Mouse (Mus musculus) T-cell, adult 66 days (primary cell): ENCODE measurements around the gene Arhgap18. TPM values are rescaled to one million over a fixed set of nuclear protein-coding genes. Genes with fewer than 3 reads are reported as not detected.

Experiments
- total RNA-seq, 2 experiments: library from RNA; stranded (reverse); gene quantifications; 3 replicates in 1 of 2; 4 replicates in 1 of 2; pipeline ENCODE4 v1.2.4; 2023

The Arhgap18 gene
- total RNA-seq: 10 to 100 TPM; 11.8 to 14.5 TPM

GRCm38 (mm10) chr10:26752929-26753567 is at the start of gene Arhgap18:
Gene Arhgap18 (plus strand): TSS chr10:26753421.

